Mouse (Mus musculus): Measurements from ENCODE around the gene Serpine1. TPM values are rescaled to one million over a fixed set of nuclear protein-coding genes. Genes with fewer than 3 reads are reported as not detected.

The Serpine1 gene
- polyA plus RNA-seq, 1 experiment, result 131 TPM

DNA sequence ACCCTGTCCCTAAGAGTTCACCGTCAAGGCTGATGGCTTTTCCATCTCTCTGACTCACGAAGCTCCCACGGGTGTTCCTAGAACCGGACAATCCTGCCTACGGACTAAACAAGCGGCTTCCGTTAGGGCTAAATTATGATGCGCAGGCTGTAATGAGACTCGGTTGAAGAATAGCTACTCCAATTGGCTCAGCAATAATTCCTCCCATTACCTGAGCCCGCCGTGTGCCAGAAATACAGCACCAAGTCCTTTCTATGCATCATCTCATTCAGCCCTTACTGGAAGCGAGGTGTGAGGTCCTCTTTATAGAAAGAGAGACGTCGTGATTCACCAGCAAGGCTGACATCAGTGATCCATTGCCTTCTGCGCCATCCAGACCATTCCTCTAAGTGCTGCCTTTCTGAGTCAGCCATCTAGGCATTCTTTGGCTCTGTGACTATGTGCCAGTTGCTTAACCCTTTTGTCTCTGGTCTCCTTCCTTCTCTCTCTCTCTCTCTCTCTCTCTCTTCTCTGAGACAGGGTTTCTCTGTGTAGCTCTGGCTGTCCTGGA, 59.6 kb downstream of the Serpine1 start:
- TF ChIP-seq MYOG (IDR thresholded peaks at IDR 0.05; ENCODE audit: control insufficient read depth, extremely low read depth, insufficient read length), result no peak
- TF ChIP-seq MAX (IDR thresholded peaks at IDR 0.05), result no peak
- TF ChIP-seq MYOD1 (IDR thresholded peaks at IDR 0.05; ENCODE audit: control insufficient read depth, insufficient read length, low read depth), result no peak
- TF ChIP-seq CTCF (IDR thresholded peaks at IDR 0.05; ENCODE audit: control insufficient read depth, insufficient read depth, insufficient read length), result no peak
- no peak for TF ChIP-seq FOSL1 (IDR thresholded peaks at IDR 0.05; ENCODE audit: insufficient read depth, low read length, poor library complexity, severe bottlenecking)
- no peak for TF ChIP-seq USF1 (IDR thresholded peaks at IDR 0.05; ENCODE audit: low read depth)
- TF ChIP-seq CEBPB (IDR thresholded peaks at IDR 0.05; ENCODE audit: low read depth), result no peak
- H3K27me3 ChIP-seq (ENCODE audit: control insufficient read depth, insufficient read depth, insufficient read length), result peaks cover 3% of the 10 kb centered on the region
- no peak overlapping the region for H3K4me3 ChIP-seq (ENCODE audit: insufficient read depth, poor library complexity, severe bottlenecking)
- no peaks in the 10 kb centered on the region for H3K36me3 ChIP-seq (ENCODE audit: control insufficient read depth, insufficient read depth)
- no peaks in the 10 kb centered on the region for H3K79me3 ChIP-seq (ENCODE audit: low read depth)
- no peak overlapping the region for H3ac ChIP-seq (ENCODE audit: control insufficient read depth, insufficient read length, low read depth)
- H3K79me2 ChIP-seq (ENCODE audit: control insufficient read depth, insufficient read depth), result no peaks in the 10 kb centered on the region

Other genes with a start within 250 kb of the Serpine1 start
- 0.11 TPM for gene Col26a1, start 189.1 kb downstream of the Serpine1 start, polyA plus RNA-seq (2012; fragmentation: generic; extraction: Trizol)
- gene Ift22, start 164.1 kb downstream of the Serpine1 start, polyA plus RNA-seq (2012; fragmentation: generic; extraction: Trizol), result 21.6 TPM
- gene Fis1, start 119.0 kb downstream of the Serpine1 start, polyA plus RNA-seq (2012; fragmentation: generic; extraction: Trizol), result 311 TPM
- gene Cldn15, start 105.7 kb downstream of the Serpine1 start, polyA plus RNA-seq (2012; fragmentation: generic; extraction: Trizol), result 5.1 TPM
- gene Plod3, start 85.2 kb downstream of the Serpine1 start, polyA plus RNA-seq (2012; fragmentation: generic; extraction: Trizol), result 140 TPM
- gene Znhit1, start 84.2 kb downstream of the Serpine1 start, polyA plus RNA-seq (2012; fragmentation: generic; extraction: Trizol), result 101 TPM
- 0.28 TPM for gene Vgf, start 45.9 kb downstream of the Serpine1 start, polyA plus RNA-seq (2012; fragmentation: generic; extraction: Trizol)
- gene Ap1s1, start 26.1 kb downstream of the Serpine1 start, polyA plus RNA-seq (2012; fragmentation: generic; extraction: Trizol), result 360 TPM
- 7.4 TPM for gene Trim56, start 43.9 kb upstream of the Serpine1 start, polyA plus RNA-seq (2012; fragmentation: generic; extraction: Trizol)
- gene Muc3, start 77.1 kb upstream of the Serpine1 start, polyA plus RNA-seq (2012; fragmentation: generic; extraction: Trizol), result not detected
- gene Muc3a, start 140.1 kb upstream of the Serpine1 start, polyA plus RNA-seq (2012; fragmentation: generic; extraction: Trizol), result not detected
- 0.06 TPM for gene Ache, start 215.3 kb upstream of the Serpine1 start, polyA plus RNA-seq (2012; fragmentation: generic; extraction: Trizol)
- gene Ufsp1, start 222.4 kb upstream of the Serpine1 start, polyA plus RNA-seq (2012; fragmentation: generic; extraction: Trizol), result 10.6 TPM
- gene Srrt, start 235.4 kb upstream of the Serpine1 start, polyA plus RNA-seq (2012; fragmentation: generic; extraction: Trizol), result 130 TPM
- 80.0 TPM for gene Trip6, start 242.1 kb upstream of the Serpine1 start, polyA plus RNA-seq (2012; fragmentation: generic; extraction: Trizol)

Measured in C2C12 (cell line).